Mouse (Mus musculus): ENCODE results near the gene Ube2k.

DNA sequence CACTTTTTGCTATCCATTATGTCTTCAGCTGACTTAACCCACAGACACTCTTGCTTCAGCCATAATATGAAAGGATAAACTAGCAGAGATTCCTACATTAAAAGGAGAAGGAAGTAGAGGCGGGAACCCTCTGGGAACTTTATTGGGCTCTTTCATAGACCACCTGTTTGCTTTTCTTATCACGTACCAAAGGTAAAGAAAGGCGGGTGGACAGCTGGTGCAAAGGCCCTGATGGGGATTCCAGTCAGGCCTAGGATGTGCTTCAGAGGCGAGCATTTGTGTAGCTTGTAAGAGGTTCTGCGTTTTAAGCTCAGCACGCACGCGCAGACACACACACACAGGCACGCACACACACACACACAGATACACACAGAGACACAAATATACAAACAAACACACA is 35.6 kb upstream of the Ube2k start:
- TF ChIP-seq POLR2A (IDR thresholded peaks at IDR 0.05; ENCODE audit: low read depth, low read length): no peak
- TF ChIP-seq MAX (IDR thresholded peaks at IDR 0.05; ENCODE audit: low read length): no peak
